Mouse (Mus musculus) intestine, postnatal 0 days (tissue): Measurements from ENCODE around the gene Podxl. TPM values are rescaled to one million over a fixed set of nuclear protein-coding genes. Genes with fewer than 3 reads are reported as not detected.
A peak's percentile ranks its signal among the peaks of the same experiment; 100 is the strongest.
"Not testable (repeated sequence)": the region's sequence is repeated elsewhere in the genome, so short reads cannot be mapped to it uniquely, and the experiment has no call there.

ENCODE experiments used
- ATAC-seq: fragments of 200-750 bp; cut with Nextera tagmentation; 2 replicates; pipeline ENCODE4 v1.8.0; 2017; ENCODE audit warnings: mild to moderate bottlenecking, moderate TSS enrichment, moderate library complexity
- H3K27ac ChIP-seq: fragments of 300-500 bp; sonication (generic); 2 replicates; pipeline ENCODE4 v1.5.1; 2014; ENCODE audit warnings: mild to moderate bottlenecking, low read depth, low read length, moderate library complexity
- H3K27me3 ChIP-seq: fragments of 300-500 bp; sonication (generic); replicated peaks from 2 replicates; pipeline ENCODE4 v1.6.1; 2014; ENCODE audit warnings: low read length, mixed read lengths; ENCODE audit not compliant: control insufficient read depth, insufficient read depth
- H3K36me3 ChIP-seq: fragments of 300-500 bp; sonication (generic); 2 replicates; pipeline ENCODE4 v1.6.1; 2014; ENCODE audit warnings: mild to moderate bottlenecking, moderate library complexity; ENCODE audit not compliant: control insufficient read depth, insufficient read depth
- H3K4me1 ChIP-seq: fragments of 300-500 bp; sonication (generic); replicated peaks from 2 replicates; pipeline ENCODE4 v1.6.1; 2014; ENCODE audit warnings: antibody characterized with exemption, low read length, mixed read lengths; ENCODE audit not compliant: control insufficient read depth, insufficient read depth
- H3K4me2 ChIP-seq: fragments of 300-500 bp; sonication (generic); replicated peaks from 2 replicates; pipeline ENCODE4 v1.6.1; 2014; ENCODE audit warnings: low read depth, mild to moderate bottlenecking, moderate library complexity
- H3K4me3 ChIP-seq: fragments of 300-500 bp; sonication (generic); 2 replicates; pipeline ENCODE4 v1.5.1; 2014; ENCODE audit warnings: low read depth, low read length
- H3K9ac ChIP-seq: fragments of 300-500 bp; sonication (generic); 2 replicates; pipeline ENCODE4 v1.6.1; 2014; ENCODE audit warnings: mild to moderate bottlenecking, low read depth, low read length
- H3K9me3 ChIP-seq: fragments of 300-500 bp; sonication (generic); 2 replicates; pipeline ENCODE4 v1.6.1; 2016; ENCODE audit warnings: mixed run types; ENCODE audit not compliant: control insufficient read depth
- CTCF ChIP-seq: sonication (generic); IDR thresholded peaks from 2 replicates; pipeline ENCODE4 v1.5.1; 2016; ENCODE audit warnings: low read depth, mild to moderate bottlenecking, control low read depth, antibody characterized with exemption, moderate library complexity
- WGBS: fragments of 180-500 bp; shearing (Covaris S2); extraction: QIAGEN DNeasy Blood & Tissue Kit; methylation state at CpG from one replicate; pipeline ENCODE4 v1.1.7; 2014; 5-methylcytosine and 5-hydroxymethylcytosine counted together
- polyA plus RNA-seq: library from polyadenylated mRNA; unstranded; fragments of >200 nt; fragmentation: Nextera tagmentation; extraction: Ambion mirVana; gene quantifications from 2 replicates; pipeline ENCODE4 v1.2.1, GENCODE M21; 2015

Podxl gene
- polyA plus RNA-seq, 1 experiment from 2014 or later = 29.0 TPM

GRCm38 (mm10) chr6:31571459-31571858 is 7.7 kb upstream of the Podxl start:
- Histone ChIP-seq H3K4me3 (no peak overlapping the region), H3K4me2 (no peak overlapping the region), H3K27ac (no peak overlapping the region), H3K36me3 (no peaks in the 10 kb centered on the region), H3K27me3 (no peaks in the 10 kb centered on the region), H3K9me3 (no peaks in the 10 kb centered on the region), H3K9ac (no peak overlapping the region), H3K4me1 (no peaks in the 10 kb centered on the region)
- no peak for TF ChIP-seq CTCF
- ATAC-seq = no peak
- WGBS = 74% methylated on average over 3 of the region's 3 CpGs

- TF ChIP-seq CTCF = no peak
- no peak overlapping the region for H3K4me3 ChIP-seq
- no peak for ATAC-seq
- no peaks in the 10 kb centered on the region for H3K4me1 ChIP-seq
- H3K9me3 ChIP-seq = no peaks in the 10 kb centered on the region
- no peaks in the 10 kb centered on the region for H3K36me3 ChIP-seq
- H3K4me2 ChIP-seq = no peak overlapping the region
- no peak overlapping the region for H3K27ac ChIP-seq
- no peaks in the 10 kb centered on the region; the same call in 1 of the 2 replicates for H3K27me3 ChIP-seq
- 38% methylated on average over 7 of the region's 7 CpGs for WGBS
- no peak overlapping the region for H3K9ac ChIP-seq
Measured at GRCm38 (mm10) chr6:31568070-31568595, 4.4 kb upstream of the Podxl start.

DNA sequence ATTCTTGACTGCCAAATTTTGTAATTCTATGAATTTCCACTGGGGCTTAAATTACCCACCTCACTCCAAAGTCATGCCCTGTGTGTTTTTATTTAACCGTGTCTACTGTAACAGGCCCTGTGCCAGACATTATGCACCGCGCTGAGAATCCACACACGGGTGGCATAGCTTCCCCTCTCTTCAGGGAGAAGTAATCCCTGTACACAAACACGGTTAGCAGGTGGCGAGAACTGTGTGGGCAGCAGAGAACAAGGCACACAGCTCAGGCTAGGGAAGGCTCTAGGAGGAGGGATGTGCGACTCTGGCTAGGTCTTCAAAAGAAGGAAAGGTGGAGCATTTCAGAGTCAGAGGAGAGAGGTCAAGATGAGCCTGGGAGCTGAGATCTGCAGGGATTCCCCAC is 3.4 kb upstream of the Podxl start:
- Histone ChIP-seq H3K4me3 (no peak overlapping the region), H3K27me3 (no peaks in the 10 kb centered on the region; the same call in 1 of the 2 replicates), H3K27ac (no peak overlapping the region), H3K36me3 (no peaks in the 10 kb centered on the region), H3K9me3 (no peaks in the 10 kb centered on the region), H3K9ac (no peak overlapping the region), H3K4me2 (no peak overlapping the region), H3K4me1 (no peaks in the 10 kb centered on the region)
- no peak for ATAC-seq
- WGBS = 53% methylated on average over 7 of the region's 7 CpGs
- no peak for TF ChIP-seq CTCF

- Histone ChIP-seq H3K27me3 (no peaks in the 10 kb centered on the region; the same call in 1 of the 2 replicates), H3K4me1 (0 out of 2 replicates have a peak, but pooled peaks cover 2% of the 10 kb centered on the region), H3K9me3 (no peaks in the 10 kb centered on the region), H3K27ac (no peak overlapping the region), H3K4me3 (no peak overlapping the region), H3K4me2 (peak overlapping the region; percentile 85), H3K9ac (no peak overlapping the region), H3K36me3 (no peaks in the 10 kb centered on the region)
- no peak for TF ChIP-seq CTCF
- WGBS = 30% methylated on average over 17 of the region's 17 CpGs
- no peak for ATAC-seq
Measured at GRCm38 (mm10) chr6:31564901-31565391, 1.2 kb upstream of the Podxl start.

GRCm38 (mm10) chr6:31564182-31564531 is 376 bp upstream of the Podxl start:
- under 1% methylated on average over 17 of the region's 18 CpGs for WGBS
- H3K4me3 ChIP-seq = peak overlapping the region; percentile 62
- H3K27me3 ChIP-seq = no peaks in the 10 kb centered on the region; the same call in 1 of the 2 replicates
- 0 out of 2 replicates have a peak overlapping the region, but pooled peaks have one; percentile 22 for H3K9ac ChIP-seq
- 0 out of 2 replicates have a peak, but pooled peaks cover 2% of the 10 kb centered on the region for H3K4me1 ChIP-seq
- no peaks in the 10 kb centered on the region for H3K36me3 ChIP-seq
- 0 out of 2 replicates have a peak, but pooled peaks have one; percentile 6 for TF ChIP-seq CTCF
- H3K4me2 ChIP-seq = peak overlapping the region; percentile 85
- H3K27ac ChIP-seq = no peak overlapping the region
- no peaks in the 10 kb centered on the region for H3K9me3 ChIP-seq
- ATAC-seq = no peak

GRCm38 (mm10) chr6:31562371-31563080 is 1.3 kb downstream of the Podxl start:
- ATAC-seq = no peak
- H3K4me3 ChIP-seq = peak overlapping the region; percentile 62
- no peaks in the 10 kb centered on the region for H3K9me3 ChIP-seq
- peak overlapping the region; percentile 1; the same call in 1 of the 2 replicates for H3K27ac ChIP-seq
- H3K9ac ChIP-seq = peak overlapping the region; percentile 50; the same call in 1 of the 2 replicates
- H3K4me2 ChIP-seq = peak overlapping the region; percentile 85
- TF ChIP-seq CTCF = no peak
- no peaks in the 10 kb centered on the region; the same call in 1 of the 2 replicates for H3K27me3 ChIP-seq
- H3K4me1 ChIP-seq = 0 out of 2 replicates have a peak, but pooled peaks cover 2% of the 10 kb centered on the region
- 14% methylated on average over 16 of the region's 16 CpGs for WGBS
- H3K36me3 ChIP-seq = no peaks in the 10 kb centered on the region

DNA sequence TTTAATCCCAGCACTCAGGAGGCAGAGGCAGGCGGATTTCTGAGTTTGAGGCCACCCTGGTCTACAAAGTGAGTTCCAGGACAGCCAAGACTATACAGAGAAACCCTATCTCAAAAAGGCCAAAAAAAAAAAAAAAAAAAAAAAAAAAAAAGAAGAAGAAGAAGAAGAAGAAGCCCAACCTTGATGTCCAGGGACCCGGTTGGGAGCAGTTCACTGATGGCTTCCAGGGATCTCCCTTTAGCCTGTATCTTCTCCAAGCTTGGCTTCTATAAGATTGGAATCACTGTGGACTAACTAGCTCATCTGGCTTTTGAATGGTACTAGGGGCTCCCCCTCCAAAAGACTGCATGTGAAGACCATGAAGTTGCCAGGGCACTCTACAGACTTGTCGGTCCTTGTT is 1.8 kb downstream of the Podxl start:
- H3K9ac ChIP-seq, H3K9me3 ChIP-seq, H3K27ac ChIP-seq, H3K36me3 ChIP-seq, ATAC-seq, H3K27me3 ChIP-seq, H3K4me1 ChIP-seq: not testable (repeated sequence)
- WGBS = 54% methylated on average over 3 of the region's 3 CpGs
- Histone ChIP-seq H3K4me3 (peak overlapping the region; percentile 62), H3K4me2 (peak overlapping the region; percentile 85)
